Mouse (Mus musculus) cerebellum, postnatal 4 days (tissue): ENCODE data around the gene Hpcal4.
"Not testable (repeated sequence)": the region's sequence is repeated elsewhere in the genome, so short reads cannot be mapped to it uniquely, and the experiment has no call there.

ENCODE experiments used
- DNase-seq, 2 experiments: peaks; one replicate each; pipeline ENCODE4 v3.0.0; 2022; ENCODE audit warnings: low spot score in 2 of 2, mixed read lengths in 1 of 2

Hpcal4 gene

GRCm38 (mm10) chr4:123182328-123183238 is at the start of gene Hpcal4:
Gene Hpcal4, plus strand, starts transcription at chr4:123183227.
- peak in 1 of 2 experiments; percentile 27 for DNase-seq

GRCm38 (mm10) chr4:123137551-123137950 is 45.5 kb upstream of the Hpcal4 start:
- no peak for DNase-seq

GRCm38 (mm10) chr4:123139513-123140154 is 43.4 kb upstream of the Hpcal4 start, which contains the start of gene Ppie:
Gene Ppie, minus strand, starts transcription at chr4:123139951.
- DNase-seq = peak; percentile 40 to 80

GRCm38 (mm10) chr4:123147446-123148150 is 35.4 kb upstream of the Hpcal4 start:
- DNase-seq = no peak

- DNase-seq = no peak
These were observed 31.0 kb upstream of the Hpcal4 start for GRCm38 (mm10) chr4:123152003-123152402.

- no peak for DNase-seq
These were observed 30.1 kb upstream of the Hpcal4 start for GRCm38 (mm10) chr4:123152976-123153375.

- DNase-seq = no peak
These were observed 28.0 kb upstream of the Hpcal4 start for GRCm38 (mm10) chr4:123155004-123155403.

GRCm38 (mm10) chr4:123155427-123155826 is 27.6 kb upstream of the Hpcal4 start:
- DNase-seq = no peak

- DNase-seq = no peak
These were observed 27.2 kb upstream of the Hpcal4 start for GRCm38 (mm10) chr4:123155840-123156239.

- DNase-seq = no peak
These were observed 22.5 kb upstream of the Hpcal4 start for GRCm38 (mm10) chr4:123160571-123160970.

GRCm38 (mm10) chr4:123161251-123161650 is 21.8 kb upstream of the Hpcal4 start:
- not testable (repeated sequence) for DNase-seq

GRCm38 (mm10) chr4:123162305-123162917 is 20.6 kb upstream of the Hpcal4 start:
- DNase-seq = no peak

GRCm38 (mm10) chr4:123164157-123164556 is 18.9 kb upstream of the Hpcal4 start:
- DNase-seq = no peak

- no peak for DNase-seq
These were observed 11.2 kb upstream of the Hpcal4 start for GRCm38 (mm10) chr4:123171811-123172210.

- DNase-seq = peak; percentile 66 to 76
These were observed 421 bp downstream of the Hpcal4 start for GRCm38 (mm10) chr4:123183239-123184056.

- DNase-seq = no peak
These were observed 1.8 kb downstream of the Hpcal4 start for GRCm38 (mm10) chr4:123184816-123185215.

- no peak for DNase-seq
These were observed 9.3 kb downstream of the Hpcal4 start for GRCm38 (mm10) chr4:123192336-123192735.

- DNase-seq = no peak
These were observed 10.8 kb downstream of the Hpcal4 start for GRCm38 (mm10) chr4:123193791-123194190.

- DNase-seq = no peak
These were observed 13.7 kb downstream of the Hpcal4 start for GRCm38 (mm10) chr4:123196695-123197094.

GRCm38 (mm10) chr4:123200771-123201185 is 17.8 kb downstream of the Hpcal4 start:
- DNase-seq = peak; percentile 58 to 72
